Mouse (Mus musculus): ENCODE results near the gene Dhx30. TPM values are rescaled to one million over a fixed set of nuclear protein-coding genes. Genes with fewer than 3 reads are reported as not detected.

Gene Dhx30
- polyA plus RNA-seq, 1 experiment from 2014 or later = 43.5 TPM

DNA sequence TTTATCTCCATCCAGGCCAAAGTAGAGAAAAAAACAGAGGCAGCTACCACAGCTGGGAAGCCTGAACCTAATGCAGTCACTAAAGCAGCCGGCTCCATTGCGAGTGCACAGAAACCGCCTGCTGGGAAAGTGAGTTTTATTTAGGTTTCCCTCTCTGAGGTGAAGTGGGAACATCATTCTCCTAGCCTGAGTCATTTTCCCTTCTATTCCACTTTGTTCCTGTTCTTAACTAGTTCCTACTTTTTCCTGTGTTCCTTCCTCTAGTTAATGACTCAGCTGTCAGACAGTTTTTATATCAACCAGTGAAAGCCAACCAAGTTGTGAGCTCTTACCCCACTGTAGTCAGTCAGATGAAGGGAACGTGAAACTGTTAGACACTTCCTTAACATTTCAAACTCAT, 46.6 kb downstream of the Dhx30 start:
- Histone ChIP-seq H3K27me3 (ENCODE audit: control insufficient read depth, insufficient read depth, low read length) (no peaks in the 10 kb centered on the region), H3K36me3 (ENCODE audit: control insufficient read depth, insufficient read depth, low read length) (peaks cover 10% of the 10 kb centered on the region), H3K4me2 (replicated peaks; ENCODE audit: low read depth) (no peak overlapping the region), H3K9me3 (ENCODE audit: control insufficient read depth, low read length) (no peaks in the 10 kb centered on the region), H3K9ac (ENCODE audit: low read length) (no peak overlapping the region), H3K4me1 (replicated peaks; ENCODE audit: control insufficient read depth, insufficient read depth) (no peaks in the 10 kb centered on the region), H3K27ac (replicated peaks) (no peak overlapping the region), H3K4me3 (ENCODE audit: low read depth, low read length) (no peak overlapping the region)
- TF ChIP-seq EP300 (optimal IDR thresholded peaks at IDR 0.05) (no peak), CTCF (IDR thresholded peaks at IDR 0.05; ENCODE audit: low read depth) (no peak)
- 73% methylated on average over 4 of the region's 4 CpGs for WGBS
- ATAC-seq (ENCODE audit: low FRiP score, low TSS enrichment) = no peak
- no peak for DNase-seq (ENCODE audit: low spot score)

DNA sequence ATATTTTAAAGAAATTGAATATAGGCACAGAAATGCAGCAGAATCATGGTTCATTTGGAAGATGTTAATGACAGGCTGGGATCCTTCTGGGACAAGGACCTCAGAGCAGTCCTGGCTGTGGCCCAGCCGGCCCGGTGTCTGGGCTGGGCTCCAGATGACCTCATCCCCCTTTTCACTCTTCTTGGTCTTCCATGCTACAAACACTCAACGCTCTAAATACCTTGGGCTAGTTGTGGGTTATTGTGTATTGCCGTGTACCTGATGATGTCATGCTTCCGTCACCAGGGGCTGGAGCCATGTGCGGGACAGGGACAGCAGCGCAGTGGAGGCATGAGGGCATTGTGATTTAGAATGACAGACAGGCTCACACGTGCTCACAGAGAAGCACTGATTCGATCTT, 47.3 kb downstream of the Dhx30 start:
- 60% methylated on average over 9 of the region's 9 CpGs for WGBS
- H3K27ac ChIP-seq (replicated peaks) = no peak overlapping the region
- H3K9ac ChIP-seq (ENCODE audit: low read length) = no peak overlapping the region
- no peaks in the 10 kb centered on the region for H3K9me3 ChIP-seq (ENCODE audit: control insufficient read depth, low read length)
- H3K36me3 ChIP-seq (ENCODE audit: control insufficient read depth, insufficient read depth, low read length) = peaks cover 10% of the 10 kb centered on the region
- H3K4me2 ChIP-seq (replicated peaks; ENCODE audit: low read depth) = no peak overlapping the region
- H3K4me3 ChIP-seq (ENCODE audit: low read depth, low read length) = no peak overlapping the region
- H3K27me3 ChIP-seq (ENCODE audit: control insufficient read depth, insufficient read depth, low read length) = no peaks in the 10 kb centered on the region
- no peak for TF ChIP-seq EP300 (optimal IDR thresholded peaks at IDR 0.05)
- TF ChIP-seq CTCF (IDR thresholded peaks at IDR 0.05; ENCODE audit: low read depth) = no peak
- DNase-seq (ENCODE audit: low spot score) (no peak), ATAC-seq (ENCODE audit: low FRiP score, low TSS enrichment) (no peak)
- H3K4me1 ChIP-seq (replicated peaks; ENCODE audit: control insufficient read depth, insufficient read depth) = no peaks in the 10 kb centered on the region

- H3K27me3 ChIP-seq (ENCODE audit: control insufficient read depth, insufficient read depth, low read length) = no peaks in the 10 kb centered on the region
- H3K27ac ChIP-seq (replicated peaks) = no peak overlapping the region
- no peaks in the 10 kb centered on the region for H3K9me3 ChIP-seq (ENCODE audit: control insufficient read depth, low read length)
- no peak overlapping the region for H3K9ac ChIP-seq (ENCODE audit: low read length)
- H3K36me3 ChIP-seq (ENCODE audit: control insufficient read depth, insufficient read depth, low read length) = peaks cover 13% of the 10 kb centered on the region
- H3K4me1 ChIP-seq (replicated peaks; ENCODE audit: control insufficient read depth, insufficient read depth) = no peaks in the 10 kb centered on the region
- no peak overlapping the region for H3K4me3 ChIP-seq (ENCODE audit: low read depth, low read length)
- WGBS = 92% methylated on average over 6 of the region's 6 CpGs
- H3K4me2 ChIP-seq (replicated peaks; ENCODE audit: low read depth) = no peak overlapping the region
- no peak for DNase-seq (ENCODE audit: low spot score)
- ATAC-seq (ENCODE audit: low FRiP score, low TSS enrichment) = no peak
- no peak for TF ChIP-seq EP300 (optimal IDR thresholded peaks at IDR 0.05)
- TF ChIP-seq CTCF (IDR thresholded peaks at IDR 0.05; ENCODE audit: low read depth) = no peak
Measured at GRCm38 (mm10) chr9:110068745-110069144, 48.9 kb downstream of the Dhx30 start.

GRCm38 (mm10) chr9:110064641-110065040, 53.0 kb downstream of the Dhx30 start:
- no peaks in the 10 kb centered on the region for H3K9me3 ChIP-seq (ENCODE audit: control insufficient read depth, low read length)
- DNase-seq (ENCODE audit: low spot score) = no peak
- TF ChIP-seq CTCF (IDR thresholded peaks at IDR 0.05; ENCODE audit: low read depth) (no peak), EP300 (optimal IDR thresholded peaks at IDR 0.05) (no peak)
- no peak overlapping the region for H3K4me2 ChIP-seq (replicated peaks; ENCODE audit: low read depth)
- no peak for ATAC-seq (ENCODE audit: low FRiP score, low TSS enrichment)
- H3K36me3 ChIP-seq (ENCODE audit: control insufficient read depth, insufficient read depth, low read length) = peaks cover 11% of the 10 kb centered on the region; the same call in 1 of the 2 replicates
- no peaks in the 10 kb centered on the region for H3K4me1 ChIP-seq (replicated peaks; ENCODE audit: control insufficient read depth, insufficient read depth)
- no peak overlapping the region for H3K27ac ChIP-seq (replicated peaks)
- H3K9ac ChIP-seq (ENCODE audit: low read length) = no peak overlapping the region
- H3K27me3 ChIP-seq (ENCODE audit: control insufficient read depth, insufficient read depth, low read length) = no peaks in the 10 kb centered on the region
- H3K4me3 ChIP-seq (ENCODE audit: low read depth, low read length) = no peak overlapping the region

- no peaks in the 10 kb centered on the region for H3K27me3 ChIP-seq (ENCODE audit: control insufficient read depth, insufficient read depth, low read length)
- H3K4me1 ChIP-seq (replicated peaks; ENCODE audit: control insufficient read depth, insufficient read depth) = no peaks in the 10 kb centered on the region
- no peaks in the 10 kb centered on the region for H3K9me3 ChIP-seq (ENCODE audit: control insufficient read depth, low read length)
- DNase-seq (ENCODE audit: low spot score) = no peak
- 87% methylated on average over 6 of the region's 6 CpGs for WGBS
- no peak overlapping the region for H3K27ac ChIP-seq (replicated peaks)
- H3K4me2 ChIP-seq (replicated peaks; ENCODE audit: low read depth) = no peak overlapping the region
- ATAC-seq (ENCODE audit: low FRiP score, low TSS enrichment) = no peak
- H3K36me3 ChIP-seq (ENCODE audit: control insufficient read depth, insufficient read depth, low read length) = peaks cover 2% of the 10 kb centered on the region; the same call in 1 of the 2 replicates
- no peak for TF ChIP-seq CTCF (IDR thresholded peaks at IDR 0.05; ENCODE audit: low read depth)
- TF ChIP-seq EP300 (optimal IDR thresholded peaks at IDR 0.05) = no peak
- H3K9ac ChIP-seq (ENCODE audit: low read length) = no peak overlapping the region
- H3K4me3 ChIP-seq (ENCODE audit: low read depth, low read length) = no peak overlapping the region
Measured at GRCm38 (mm10) chr9:110062861-110063260, 54.8 kb downstream of the Dhx30 start.

- H3K9me3 ChIP-seq (ENCODE audit: control insufficient read depth, low read length) = no peaks in the 10 kb centered on the region
- H3K9ac ChIP-seq (ENCODE audit: low read length) = no peak overlapping the region
- peaks cover 2% of the 10 kb centered on the region; the same call in 1 of the 2 replicates for H3K36me3 ChIP-seq (ENCODE audit: control insufficient read depth, insufficient read depth, low read length)
- no peaks in the 10 kb centered on the region for H3K27me3 ChIP-seq (ENCODE audit: control insufficient read depth, insufficient read depth, low read length)
- H3K4me1 ChIP-seq (replicated peaks; ENCODE audit: control insufficient read depth, insufficient read depth) = no peaks in the 10 kb centered on the region
- no peak for TF ChIP-seq CTCF (IDR thresholded peaks at IDR 0.05; ENCODE audit: low read depth)
- TF ChIP-seq EP300 (optimal IDR thresholded peaks at IDR 0.05) = no peak
- WGBS = 90% methylated on average over 7 of the region's 7 CpGs
- no peak overlapping the region for H3K4me3 ChIP-seq (ENCODE audit: low read depth, low read length)
- ATAC-seq (ENCODE audit: low FRiP score, low TSS enrichment) (no peak), DNase-seq (ENCODE audit: low spot score) (no peak)
- no peak overlapping the region for H3K27ac ChIP-seq (replicated peaks)
- no peak overlapping the region for H3K4me2 ChIP-seq (replicated peaks; ENCODE audit: low read depth)
Measured at GRCm38 (mm10) chr9:110062405-110062804, 55.2 kb downstream of the Dhx30 start.
